Mouse (Mus musculus) thymus, postnatal 4 days (tissue): ENCODE measurements around the gene Mast4.

Experiments
- DNase-seq: peaks from one replicate; pipeline ENCODE4 v3.0.0; 2021

The Mast4 gene

DNA sequence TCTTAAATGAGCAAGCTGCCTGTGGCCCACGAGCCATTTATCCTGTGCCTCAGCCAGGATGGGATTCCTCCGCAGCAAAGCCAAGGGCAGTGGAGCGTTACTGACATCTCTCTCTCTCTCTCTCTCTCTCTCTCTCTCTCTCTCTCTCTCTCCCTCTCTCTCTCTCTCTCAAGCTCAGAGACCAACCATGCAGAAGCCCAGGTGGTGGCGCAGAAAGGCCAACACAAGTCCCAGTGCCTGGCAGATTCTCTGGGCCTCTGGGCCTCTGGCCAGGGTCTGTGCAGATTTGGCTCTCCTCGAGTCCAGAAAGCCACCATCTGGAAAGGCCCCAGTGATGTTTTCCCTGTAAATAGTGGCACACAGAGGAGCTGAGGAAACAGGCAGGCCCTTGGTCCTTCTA is 220.0 kb downstream of the Mast4 start:
- no peak for DNase-seq

GRCm38 (mm10) chr13:103109872-103110271 is 224.4 kb downstream of the Mast4 start:
- peak; percentile 77 for DNase-seq

DNA sequence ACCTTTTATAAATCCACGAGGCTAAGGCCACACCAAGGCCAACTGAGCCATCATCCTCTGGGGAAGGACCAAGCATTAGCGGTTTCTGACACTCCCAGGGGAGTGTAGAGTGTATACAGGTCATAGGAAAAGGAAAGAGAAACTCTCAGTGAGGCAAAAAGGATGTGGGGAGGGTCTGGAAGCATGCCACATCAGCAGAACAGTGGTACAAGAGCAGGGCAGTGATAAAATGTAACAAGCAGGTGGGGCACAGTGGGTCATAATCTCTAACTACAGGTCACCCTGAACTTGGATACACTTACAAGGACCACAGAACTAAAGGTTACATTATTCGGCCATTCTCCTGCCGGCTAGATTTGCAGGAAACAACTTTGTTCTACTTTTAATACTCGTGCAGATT is 226.9 kb downstream of the Mast4 start:
- no peak for DNase-seq

GRCm38 (mm10) chr13:103102598-103102997 is 231.7 kb downstream of the Mast4 start:
- DNase-seq: no peak

- DNase-seq: peak; percentile 70
Measured at GRCm38 (mm10) chr13:103096346-103097150, 237.7 kb downstream of the Mast4 start.

- no peak for DNase-seq
Measured at GRCm38 (mm10) chr13:103095491-103095890, 238.8 kb downstream of the Mast4 start.

DNA sequence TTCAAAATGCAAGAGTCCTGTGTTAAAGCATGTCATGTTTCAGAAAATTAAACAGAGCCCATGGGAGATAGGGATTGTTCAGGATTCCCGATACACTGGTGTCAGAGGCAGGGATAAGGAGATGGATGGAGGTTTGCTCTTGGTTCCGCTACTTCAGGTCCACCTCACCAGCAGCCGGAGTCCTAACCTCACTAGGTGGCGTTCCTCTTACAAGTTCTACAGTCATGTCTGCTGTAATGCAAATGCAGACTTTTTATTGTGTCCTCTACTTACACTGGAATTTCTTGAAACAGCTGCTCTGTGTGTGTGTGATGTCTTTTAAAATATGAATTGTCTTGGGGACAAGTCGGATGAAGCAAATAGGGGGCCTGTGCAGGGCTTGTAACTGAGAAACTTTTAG is 239.7 kb downstream of the Mast4 start:
- DNase-seq: no peak

DNA sequence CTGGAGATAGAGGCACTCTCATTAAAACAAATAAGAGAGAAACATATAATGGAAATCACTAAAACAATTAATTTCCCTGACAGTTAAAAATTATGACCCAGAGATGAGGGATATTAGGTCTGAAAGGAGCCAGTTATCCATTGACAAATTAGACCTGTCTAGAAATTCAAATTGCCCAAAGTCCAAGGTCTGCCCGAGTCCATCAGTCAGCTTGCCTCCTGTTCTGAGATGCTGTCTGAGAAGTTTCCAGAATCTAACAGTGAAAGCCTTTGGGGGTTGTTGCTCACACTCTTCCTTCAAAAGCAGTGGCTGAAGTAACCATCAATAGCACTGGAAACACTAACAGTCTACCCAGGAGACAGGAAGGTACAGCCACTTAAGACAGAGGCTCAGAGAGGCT is 240.6 kb downstream of the Mast4 start:
- DNase-seq: no peak

DNA sequence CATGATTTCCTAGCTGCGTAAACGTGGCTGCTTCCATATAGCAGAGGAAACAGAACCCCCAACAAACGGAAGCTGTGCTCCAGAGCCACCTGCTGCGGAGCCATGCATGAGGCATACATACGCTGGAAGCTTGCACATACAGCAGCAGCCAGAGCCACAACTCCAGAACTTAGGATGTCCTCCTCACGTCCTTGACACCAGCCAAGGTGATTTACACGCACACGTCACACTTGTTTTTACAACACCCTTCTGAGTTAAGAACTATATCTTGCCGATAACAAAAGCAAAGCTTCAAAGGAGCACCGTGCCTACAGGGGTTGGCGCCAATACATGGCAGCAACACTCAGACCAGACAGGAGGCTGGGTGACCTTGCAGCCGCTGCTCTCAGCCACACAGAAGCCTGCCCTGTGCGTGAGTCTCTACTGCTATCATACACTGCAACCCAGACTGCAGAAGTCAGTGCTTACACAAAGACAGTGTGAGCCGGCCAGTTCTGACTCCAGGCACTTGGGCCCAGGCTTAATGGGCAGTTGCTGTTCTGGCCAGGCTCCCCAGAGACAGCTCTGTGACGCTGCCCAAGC is 248.7 kb downstream of the Mast4 start:
- no peak for DNase-seq

- no peak for DNase-seq
Measured at GRCm38 (mm10) chr13:103082891-103083290, 251.4 kb downstream of the Mast4 start.

- no peak for DNase-seq
Measured at GRCm38 (mm10) chr13:103079806-103080205, 254.5 kb downstream of the Mast4 start.

GRCm38 (mm10) chr13:103078815-103079214 is 255.5 kb downstream of the Mast4 start:
- DNase-seq: no peak

DNA sequence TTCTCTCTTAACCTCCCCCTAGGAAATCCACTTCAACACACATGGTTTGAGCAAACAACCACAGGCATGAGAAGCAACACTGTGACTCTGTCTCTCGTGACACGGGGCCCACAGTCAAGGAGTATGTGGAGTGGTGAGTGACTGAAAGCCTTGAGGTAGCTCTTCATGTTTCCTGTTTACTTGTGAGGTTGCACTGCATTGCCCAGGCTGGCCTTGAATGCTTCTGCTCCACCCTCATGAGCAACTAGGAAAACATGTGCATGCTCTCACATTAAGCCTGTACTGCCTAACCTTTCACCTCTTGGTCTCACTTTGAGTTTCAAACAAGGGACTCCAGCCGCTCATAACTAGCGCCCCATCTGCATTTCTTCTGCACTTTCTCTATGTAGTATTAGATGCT is 260.8 kb downstream of the Mast4 start:
- no peak for DNase-seq

- peak; percentile 24 for DNase-seq
Measured at GRCm38 (mm10) chr13:103071783-103072182, 262.5 kb downstream of the Mast4 start.

GRCm38 (mm10) chr13:103067581-103068166 is 266.6 kb downstream of the Mast4 start:
- DNase-seq: no peak

DNA sequence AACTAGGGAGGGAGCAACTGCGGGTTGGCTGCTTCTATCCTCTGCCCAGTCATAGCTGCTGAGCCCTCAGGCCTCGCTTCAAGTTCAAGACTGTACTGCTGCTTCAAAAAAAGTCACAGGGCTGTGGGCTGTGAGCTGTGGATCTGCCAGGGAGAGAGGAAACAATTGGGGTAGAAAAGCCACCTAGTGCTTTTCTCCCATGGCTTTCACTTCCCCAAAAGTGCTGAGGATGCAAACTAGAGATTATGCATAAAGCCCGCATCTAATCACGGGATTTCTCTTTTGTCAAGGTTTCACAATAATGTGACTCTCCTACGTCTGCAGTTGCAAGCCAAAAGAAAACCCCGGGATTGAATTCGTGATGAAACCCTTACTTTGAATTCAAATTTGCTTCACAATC is 268.9 kb downstream of the Mast4 start:
- no peak for DNase-seq

GRCm38 (mm10) chr13:103061680-103062079 is 272.6 kb downstream of the Mast4 start:
- no peak for DNase-seq

- DNase-seq: no peak
Measured at GRCm38 (mm10) chr13:103059995-103060652, 274.2 kb downstream of the Mast4 start.

DNA sequence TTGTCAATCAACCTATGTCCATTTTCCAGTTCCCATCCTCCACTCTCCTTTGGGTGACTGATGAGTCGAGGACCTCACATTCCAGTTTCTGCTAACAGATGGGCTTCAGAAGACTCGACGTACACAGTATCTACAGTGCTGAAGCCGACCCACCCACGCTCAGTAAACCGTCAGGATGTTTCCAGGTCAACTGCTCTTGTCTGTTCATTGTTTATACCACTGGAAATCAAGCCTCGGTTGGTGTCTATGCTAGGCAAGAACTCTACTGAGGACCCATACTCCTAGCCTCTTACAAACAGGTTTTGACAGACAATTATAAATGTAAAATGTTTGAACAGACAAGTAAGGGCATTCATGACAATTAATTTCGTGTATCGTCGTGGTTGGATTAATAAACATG is 277.8 kb downstream of the Mast4 start:
- no peak for DNase-seq

DNA sequence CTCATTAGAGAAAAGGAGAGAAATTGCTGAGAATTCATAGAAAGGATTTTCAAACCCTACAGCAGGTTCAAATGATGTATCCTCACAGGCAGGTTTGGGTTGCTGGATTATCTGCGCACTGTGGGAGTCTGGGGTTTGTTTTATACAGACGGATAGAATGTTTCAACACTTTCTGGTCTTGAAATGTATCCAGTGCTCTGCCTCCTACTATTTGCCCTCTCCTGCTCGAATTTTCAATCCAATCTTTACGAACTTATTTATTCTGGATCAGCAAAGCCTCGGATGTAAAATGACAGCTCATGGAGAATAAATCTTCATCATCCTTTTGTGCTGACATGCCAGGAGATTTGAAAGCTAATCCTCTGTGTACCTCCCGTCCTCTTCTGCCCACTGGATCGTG is 281.6 kb downstream of the Mast4 start:
- no peak for DNase-seq

- no peak for DNase-seq
Measured at GRCm38 (mm10) chr13:103048954-103049353, 285.3 kb downstream of the Mast4 start.

DNA sequence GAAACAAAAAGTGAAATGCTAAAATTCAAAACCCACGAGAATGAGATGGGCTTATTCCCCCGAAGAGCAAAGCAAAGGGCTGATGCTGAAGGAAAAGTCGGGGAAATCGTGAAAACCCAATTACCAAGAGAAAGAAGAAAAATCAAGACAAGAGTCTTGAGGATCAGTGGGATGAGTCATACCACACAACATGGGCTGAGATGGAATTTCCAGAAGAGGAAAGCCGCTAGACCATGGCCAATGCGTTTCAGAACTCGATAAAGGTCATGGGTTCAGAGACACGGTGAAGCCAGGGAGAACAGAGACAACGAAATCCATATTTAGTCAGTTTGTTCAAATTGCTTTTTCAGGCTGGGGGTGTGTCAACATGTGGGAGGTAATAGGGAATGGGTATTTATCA is 290.6 kb downstream of the Mast4 start:
- no peak for DNase-seq

- no peak for DNase-seq
Measured at GRCm38 (mm10) chr13:103043011-103043410, 291.3 kb downstream of the Mast4 start.

DNA sequence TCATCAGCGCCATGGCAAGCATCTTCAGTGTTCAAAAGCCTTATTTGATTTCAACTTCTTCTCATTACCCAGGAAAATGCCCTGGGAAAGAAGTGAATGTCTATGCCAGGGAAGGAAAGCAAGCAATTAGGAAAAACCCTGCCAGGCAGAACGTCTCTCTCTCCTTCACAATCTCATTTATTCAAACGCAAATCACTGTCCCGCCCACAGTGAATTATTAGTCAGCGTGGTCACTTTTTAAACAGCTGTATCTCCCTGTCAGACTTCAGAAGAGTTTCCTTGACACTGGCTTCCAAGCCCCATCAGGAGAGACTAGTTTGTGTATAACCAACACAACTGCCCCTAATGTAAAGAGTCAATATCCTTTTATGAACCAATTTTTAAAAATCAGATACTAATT is 296.8 kb downstream of the Mast4 start:
- no peak for DNase-seq
